Mouse (Mus musculus) G1E (cell line): Measurements from ENCODE around the gene Gpr84.

Experiments
- CTCF ChIP-seq: IDR thresholded peaks from 2 replicates; pipeline ENCODE4 v1.5.1; 2012; ENCODE audit warnings: low read depth, low read length, inconsistent platforms, mixed read lengths
- GATA1 ChIP-seq: IDR thresholded peaks from 2 replicates; pipeline ENCODE4 v1.6.1; 2012; ENCODE audit warnings: borderline replicate concordance, low read length, inconsistent platforms, mixed read lengths
- POLR2AphosphoS5 ChIP-seq: IDR thresholded peaks from 2 replicates; pipeline ENCODE4 v1.6.1; 2012; ENCODE audit warnings: low read depth, low read length, inconsistent platforms; ENCODE audit not compliant: insufficient replicate concordance
- TAL1 ChIP-seq: conservative IDR thresholded peaks from 2 replicates; pipeline ENCODE4 v1.6.1; 2012; ENCODE audit warnings: low read depth, low read length, inconsistent platforms, mixed read lengths

GRCm38 (mm10) chr15:103323070-103323454, 12.7 kb upstream of the Gpr84 start:
- TF ChIP-seq GATA1 = no peak
- no peak for TF ChIP-seq CTCF
- TF ChIP-seq TAL1 = no peak
- no peak for TF ChIP-seq POLR2AphosphoS5
